Mouse (Mus musculus) thymus, adult 2 months (tissue): ENCODE measurements at regions not wholly inside any gene's neighbourhood (a gene's known extent, or its start where the extent isn't known, plus 50 kb on each side); places are given as distances from the start of the nearest gene placed in this dataset.

Source experiments
- CTCF ChIP-seq: fragments of 200-500 bp; IDR thresholded peaks from 2 replicates; pipeline ENCODE4 v1.5.1; 2012; ENCODE audit warnings: mild to moderate bottlenecking, control low read depth, low read length, moderate library complexity, borderline replicate concordance; ENCODE audit not compliant: control insufficient read depth, poor library complexity, insufficient read depth; ENCODE audit errors: extremely low read depth
- POLR2A ChIP-seq: fragments of 200-500 bp; IDR thresholded peaks from 2 replicates; pipeline ENCODE4 v1.6.1; 2012; ENCODE audit warnings: mild to moderate bottlenecking, low read length, control low read depth, moderate library complexity; ENCODE audit not compliant: control insufficient read depth, poor library complexity, insufficient read depth; ENCODE audit errors: extremely low read depth

DNA sequence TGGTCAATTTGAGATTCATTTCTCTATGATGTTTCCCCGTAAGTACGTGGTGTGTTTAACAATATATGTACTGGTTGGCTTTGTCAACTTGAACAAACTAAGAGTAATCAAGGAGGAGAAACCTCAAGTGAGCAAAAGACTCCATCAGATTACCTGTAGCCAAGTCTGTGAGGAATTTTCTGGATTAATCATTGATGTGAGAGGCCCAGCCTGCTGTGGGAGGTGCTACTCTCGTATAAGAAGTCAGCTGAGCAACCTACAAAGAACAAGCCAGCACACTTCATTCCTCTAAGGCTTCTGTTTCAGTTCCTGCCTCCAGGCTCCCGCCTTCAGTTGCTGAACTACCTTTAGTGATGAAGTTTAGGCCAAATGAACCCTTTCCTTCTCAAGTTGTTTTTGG is 77.5 kb upstream of the Vangl1 start:
- no peak for TF ChIP-seq POLR2A
- TF ChIP-seq CTCF: no peak
